Mouse (Mus musculus): ENCODE data around the gene Fpgs.

GRCm38 (mm10) chr2:32732695-32733094, 28.8 kb upstream of the Fpgs start:
- TF ChIP-seq CTCF (IDR thresholded peaks at IDR 0.05; ENCODE audit: borderline replicate concordance, insufficient read depth, low read length) (no peak), POLR2A (IDR thresholded peaks at IDR 0.05; ENCODE audit: low read depth, low read length) (no peak)

Data from embryonic fibroblast, embryonic 13.5 days (primary cell).